Mouse (Mus musculus) kidney, embryonic 15.5 days (tissue): ENCODE data around the gene Szrd1. TPM values are rescaled to one million over a fixed set of nuclear protein-coding genes. Genes with fewer than 3 reads are reported as not detected.

Source experiments
- polyA plus RNA-seq: library from polyadenylated mRNA; unstranded; fragments of >200 nt; fragmentation: Nextera tagmentation; extraction: Ambion mirVana; gene quantifications from 2 replicates; pipeline ENCODE4 v1.2.1, GENCODE M21; 2015

Gene Szrd1
- polyA plus RNA-seq, 1 experiment from 2014 or later: 49.6 TPM

Other genes starting within 250 kb of the Szrd1 start
- 18.7 and 21.4 TPM in 2 replicates for gene Padi2, start 233.4 kb downstream of the Szrd1 start, polyA plus RNA-seq
- 448 and 457 TPM in 2 replicates for gene Sdhb, start 178.6 kb downstream of the Szrd1 start, polyA plus RNA-seq
- gene Atp13a2, start 152.9 kb downstream of the Szrd1 start, polyA plus RNA-seq: 40.5 and 45.3 TPM in 2 replicates
- 340 and 433 TPM in 2 replicates for gene Mfap2, start 129.4 kb downstream of the Szrd1 start, polyA plus RNA-seq
- gene Crocc, start 79.2 kb downstream of the Szrd1 start, polyA plus RNA-seq: 8.5 and 9.5 TPM in 2 replicates
- gene Necap2, start 61.4 kb downstream of the Szrd1 start, polyA plus RNA-seq: 80.0 and 89.4 TPM in 2 replicates
- 0.50 and 0.64 TPM in 2 replicates for gene Spata21, start 51.4 kb downstream of the Szrd1 start, polyA plus RNA-seq
- 22.4 and 23.0 TPM in 2 replicates for gene Fbxo42, start 8.1 kb upstream of the Szrd1 start, polyA plus RNA-seq
- 5.9 and 6.8 TPM in 2 replicates for gene Rsg1, start 74.2 kb upstream of the Szrd1 start, polyA plus RNA-seq
- gene Arhgef19, start 99.7 kb upstream of the Szrd1 start, polyA plus RNA-seq: 7.4 and 9.6 TPM in 2 replicates
- 6.8 and 7.1 TPM in 2 replicates for gene Epha2, start 161.5 kb upstream of the Szrd1 start, polyA plus RNA-seq
- 2.0 and 2.4 TPM in 2 replicates for gene Fam131c, start 228.4 kb upstream of the Szrd1 start, polyA plus RNA-seq